Mouse (Mus musculus) embryonic fibroblast, embryonic 13.5 days (primary cell): Measurements from ENCODE around the gene Gvin1. TPM values are rescaled to one million over a fixed set of nuclear protein-coding genes. Genes with fewer than 3 reads are reported as not detected.
"Not testable (repeated sequence)": the region's sequence is repeated elsewhere in the genome, so short reads cannot be mapped to it uniquely, and the experiment has no call there.

Experiments
- H3K27ac ChIP-seq: 2 replicates; pipeline ENCODE4 v1.5.1; 2012; ENCODE audit warnings: low read length, control low read depth, inconsistent platforms; ENCODE audit not compliant: insufficient read depth
- H3K4me1 ChIP-seq: 2 replicates; pipeline ENCODE4 v1.6.1; 2011; ENCODE audit warnings: low read length; ENCODE audit not compliant: control insufficient read depth, insufficient read depth
- H3K4me3 ChIP-seq: 2 replicates; pipeline ENCODE4 v1.5.1; 2011; ENCODE audit warnings: mild to moderate bottlenecking, control low read depth, low read length; ENCODE audit not compliant: insufficient read depth
- polyA plus RNA-seq: library from polyadenylated mRNA; stranded (reverse); fragments of >200 nt; gene quantifications from 2 replicates; pipeline ENCODE4 v1.2.4, GENCODE M21; 2011; ENCODE audit warnings: low read depth; ENCODE audit not compliant: missing spikeins, insufficient read length

Gene Gvin1
- polyA plus RNA-seq, 1 experiment = 2.0 TPM

- H3K4me1 ChIP-seq, H3K27ac ChIP-seq, H3K4me3 ChIP-seq: not testable (repeated sequence)
Measured at GRCm38 (mm10) chr7:106141128-106141895, 73.8 kb downstream of the Gvin1 start.

- H3K27ac ChIP-seq, H3K4me3 ChIP-seq, H3K4me1 ChIP-seq: not testable (repeated sequence)
Measured at GRCm38 (mm10) chr7:106117090-106117948, 97.8 kb downstream of the Gvin1 start.
